Mouse (Mus musculus) testis, adult 2 months (tissue): ENCODE data around the gene 1810062G17Rik. TPM values are rescaled to one million over a fixed set of nuclear protein-coding genes. Genes with fewer than 3 reads are reported as not detected.
A peak's percentile ranks its signal among the peaks of the same experiment; 100 is the strongest.

Experiments
- H3K27ac ChIP-seq: fragments of 200-500 bp; 2 replicates; pipeline ENCODE4 v1.5.1; 2012; ENCODE audit warnings: low read depth, low read length; ENCODE audit not compliant: control insufficient read depth, insufficient read depth
- H3K27me3 ChIP-seq: fragments of 200-500 bp; 2 replicates; pipeline ENCODE4 v1.6.1; 2012; ENCODE audit warnings: mild to moderate bottlenecking, low read length, moderate library complexity; ENCODE audit not compliant: control insufficient read depth, insufficient read depth
- H3K36me3 ChIP-seq: fragments of 200-500 bp; 2 replicates; pipeline ENCODE4 v1.6.1; 2012; ENCODE audit warnings: mild to moderate bottlenecking, low read length; ENCODE audit not compliant: control insufficient read depth, insufficient read depth
- H3K4me1 ChIP-seq: fragments of 200-500 bp; 2 replicates; pipeline ENCODE4 v1.6.1; 2012; ENCODE audit warnings: low read length; ENCODE audit not compliant: control insufficient read depth, insufficient read depth
- H3K4me3 ChIP-seq: fragments of 200-500 bp; 2 replicates; pipeline ENCODE4 v1.5.1; 2012; ENCODE audit warnings: low read depth, mild to moderate bottlenecking, low read length, moderate library complexity, mixed read lengths; ENCODE audit not compliant: control insufficient read depth
- CTCF ChIP-seq: fragments of 200-500 bp; IDR thresholded peaks from 2 replicates; pipeline ENCODE4 v1.5.1; 2012; ENCODE audit warnings: low read depth, mild to moderate bottlenecking, inconsistent platforms, low read length, moderate library complexity; ENCODE audit not compliant: control insufficient read depth, insufficient read depth, insufficient replicate concordance
- POLR2A ChIP-seq: fragments of 200-500 bp; IDR thresholded peaks from 2 replicates; pipeline ENCODE4 v1.6.1; 2012; ENCODE audit warnings: low read depth, mild to moderate bottlenecking, inconsistent platforms, low read length, moderate library complexity; ENCODE audit not compliant: control insufficient read depth
- polyA plus RNA-seq: library from polyadenylated mRNA; depleted of rRNA; stranded (reverse); fragments of >200 nt; gene quantifications from 2 replicates; pipeline ENCODE4 v1.2.3, GENCODE M21; 2012

Gene 1810062G17Rik
- polyA plus RNA-seq, 1 experiment: 0.40 TPM

DNA sequence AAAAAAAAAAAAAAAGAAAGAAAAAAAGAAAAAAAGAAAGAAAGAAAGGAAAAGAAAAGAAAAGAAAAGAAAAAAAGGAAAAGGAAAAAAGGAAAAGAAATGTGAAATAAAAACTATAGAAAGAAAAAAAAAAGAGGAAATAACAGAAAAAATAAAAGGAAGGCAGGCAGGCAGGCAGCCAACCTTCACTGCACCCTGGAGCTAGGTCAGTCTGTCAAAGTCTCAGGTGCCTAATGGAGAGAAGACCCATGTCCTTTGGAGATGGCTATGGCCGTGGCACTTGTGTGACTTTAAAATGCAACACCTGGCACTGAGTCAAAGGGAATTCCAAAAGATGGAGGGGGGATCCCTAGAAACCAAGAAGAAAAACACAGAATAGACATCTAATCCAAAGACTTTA, 12.6 kb downstream of the 1810062G17Rik start:
- Histone ChIP-seq H3K4me1 (no peaks in the 10 kb centered on the region; the same call in 1 of the 2 replicates), H3K27ac (no peak overlapping the region), H3K4me3 (no peak overlapping the region), H3K36me3 (no peaks in the 10 kb centered on the region), H3K27me3 (no peaks in the 10 kb centered on the region)
- TF ChIP-seq POLR2A (no peak), CTCF (no peak)

DNA sequence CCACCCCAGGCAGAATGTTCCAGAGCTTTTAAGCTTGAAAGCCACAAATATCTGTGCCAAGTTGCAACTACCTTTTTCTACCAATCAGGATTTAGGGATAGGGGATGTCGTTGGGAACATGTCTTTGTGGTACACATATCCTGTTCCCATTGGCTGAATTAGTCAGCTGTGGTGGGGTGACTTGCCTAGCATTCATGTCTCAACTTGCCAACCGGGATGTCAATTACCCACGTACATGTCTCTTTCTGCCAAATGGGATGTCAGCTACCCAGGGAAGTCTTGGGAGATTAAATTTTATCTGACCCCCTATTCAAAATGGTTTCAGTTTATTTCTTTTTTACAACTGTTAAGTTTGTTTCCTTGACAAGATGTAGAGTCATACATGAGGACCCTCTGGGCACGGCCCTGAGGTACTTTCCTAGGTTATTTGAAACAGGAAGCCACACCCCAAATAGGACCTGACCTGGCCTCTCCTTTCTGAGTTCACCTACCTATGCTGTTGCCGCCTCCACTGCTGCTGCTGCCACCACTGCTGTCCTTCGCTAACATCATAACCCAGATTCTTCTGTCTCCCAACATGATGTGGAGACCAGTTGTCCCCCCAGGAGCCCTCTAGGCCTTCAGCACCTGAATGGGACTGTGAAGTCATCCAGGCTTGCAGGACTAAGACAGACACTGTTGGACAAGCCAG, 13.3 kb downstream of the 1810062G17Rik start:
- no peak for TF ChIP-seq CTCF
- TF ChIP-seq POLR2A: no peak
- H3K27ac ChIP-seq: no peak overlapping the region
- H3K4me1 ChIP-seq: no peaks in the 10 kb centered on the region; the same call in 1 of the 2 replicates
- H3K27me3 ChIP-seq: no peaks in the 10 kb centered on the region
- no peaks in the 10 kb centered on the region for H3K36me3 ChIP-seq
- H3K4me3 ChIP-seq: no peak overlapping the region

DNA sequence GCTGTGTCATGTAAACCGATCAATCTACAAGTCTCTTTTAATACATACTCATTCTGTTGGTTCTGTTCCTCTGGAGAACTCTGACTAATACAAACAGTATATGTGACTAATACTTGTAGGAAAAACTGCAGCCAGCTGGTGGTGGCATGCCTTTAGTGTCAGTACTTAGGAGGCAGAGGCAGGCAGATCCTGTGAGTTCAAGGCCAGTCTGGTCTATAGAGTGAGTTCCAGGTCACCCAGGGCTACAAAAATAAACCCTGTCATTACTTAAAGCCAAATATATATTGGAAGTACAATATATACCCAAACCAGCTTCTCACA, 13.8 kb downstream of the 1810062G17Rik start:
- Histone ChIP-seq H3K4me3 (no peak overlapping the region), H3K4me1 (no peaks in the 10 kb centered on the region; the same call in 1 of the 2 replicates), H3K36me3 (no peaks in the 10 kb centered on the region), H3K27me3 (no peaks in the 10 kb centered on the region), H3K27ac (no peak overlapping the region)
- TF ChIP-seq POLR2A (no peak), CTCF (no peak)

DNA sequence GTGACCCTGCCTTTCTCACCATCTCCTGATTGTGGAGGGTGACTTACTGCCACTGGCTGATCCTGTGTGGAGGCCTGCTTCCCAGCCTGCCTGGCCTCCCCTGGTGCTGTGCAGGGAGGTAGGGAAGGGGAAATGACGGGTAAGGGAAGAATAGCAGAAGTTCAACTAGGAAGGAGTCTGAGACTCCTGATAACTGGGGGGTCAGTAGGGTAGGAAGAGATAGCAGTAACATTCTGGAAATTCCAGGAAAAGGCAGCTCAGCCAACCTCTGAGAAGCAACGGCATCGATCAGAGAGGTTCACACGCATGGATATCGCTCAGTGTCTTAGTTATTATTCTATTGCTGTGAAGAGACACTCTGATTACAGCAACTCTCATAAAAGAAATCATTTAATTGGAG, 15.8 kb downstream of the 1810062G17Rik start:
- Histone ChIP-seq H3K4me1 (peaks cover 2% of the 10 kb centered on the region), H3K36me3 (no peaks in the 10 kb centered on the region), H3K4me3 (no peak overlapping the region), H3K27me3 (no peaks in the 10 kb centered on the region), H3K27ac (no peak overlapping the region)
- no peak for TF ChIP-seq POLR2A
- TF ChIP-seq CTCF: no peak

DNA sequence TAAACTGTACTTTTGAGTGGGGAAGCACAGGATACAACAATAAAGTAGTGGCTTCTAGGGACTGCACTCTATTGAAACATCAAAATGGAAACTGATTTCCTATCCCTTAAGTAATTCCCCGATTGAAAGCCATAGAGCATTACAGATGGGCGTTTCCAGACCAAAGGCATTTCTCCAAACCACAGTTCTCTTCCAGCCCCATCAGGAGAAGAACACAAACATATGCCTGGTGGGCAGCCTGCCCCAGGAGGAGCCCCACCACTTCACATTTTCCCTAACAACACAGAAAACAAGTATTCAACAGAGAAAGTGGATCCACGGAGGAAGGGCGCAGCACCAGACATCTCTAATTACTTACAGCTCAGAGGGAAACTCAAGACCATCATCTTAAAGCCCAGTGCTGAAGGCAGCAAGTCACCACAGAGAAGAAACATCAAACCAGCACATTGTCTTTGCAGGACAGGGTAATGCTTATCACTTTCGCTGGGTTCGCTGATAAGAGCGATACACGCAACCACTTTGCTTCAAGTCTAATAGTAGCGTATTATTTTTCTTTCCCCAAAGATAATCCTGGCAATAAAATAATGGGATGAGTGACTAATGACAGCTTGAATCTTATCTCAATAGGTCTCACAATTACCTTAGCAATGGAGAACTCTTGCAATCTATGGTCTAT, 17.1 kb downstream of the 1810062G17Rik start:
- no peak overlapping the region for H3K27ac ChIP-seq
- peak overlapping the region; percentile 49 for H3K4me3 ChIP-seq
- no peak for TF ChIP-seq CTCF
- no peak for TF ChIP-seq POLR2A
- no peaks in the 10 kb centered on the region for H3K27me3 ChIP-seq
- H3K36me3 ChIP-seq: no peaks in the 10 kb centered on the region
- peaks cover 4% of the 10 kb centered on the region for H3K4me1 ChIP-seq

DNA sequence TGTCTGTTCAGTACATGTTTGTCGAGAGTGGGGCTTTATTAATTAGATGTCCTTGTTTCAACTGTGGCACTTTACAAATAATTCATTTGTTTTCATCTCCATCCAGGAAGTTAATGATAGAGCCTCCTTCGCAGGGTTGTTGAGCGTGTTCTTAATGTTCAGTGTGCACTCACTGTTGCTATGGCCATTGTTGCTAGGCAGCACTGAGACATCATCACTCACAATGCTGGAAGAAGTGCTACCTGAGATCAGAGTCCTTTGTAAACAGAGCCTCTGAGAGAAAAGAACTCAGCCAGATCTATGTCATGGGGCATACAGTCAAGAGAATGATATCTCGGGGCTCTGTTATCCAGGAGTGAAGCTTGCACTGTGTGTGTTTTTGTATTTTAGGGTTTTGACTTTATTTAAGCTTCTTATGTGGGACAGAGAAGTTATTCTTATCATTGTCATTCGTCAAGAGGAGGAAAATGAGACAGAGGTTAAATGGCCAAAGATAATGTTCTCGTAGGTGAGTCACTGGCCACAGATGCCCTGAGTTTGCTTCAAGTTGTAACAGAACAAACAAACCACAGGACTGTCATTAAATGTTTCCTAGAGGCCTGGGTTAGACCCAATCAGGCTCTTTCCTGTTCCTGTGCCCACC, 18.0 kb downstream of the 1810062G17Rik start:
- Histone ChIP-seq H3K27me3 (no peaks in the 10 kb centered on the region), H3K4me3 (peak overlapping the region; percentile 42), H3K4me1 (peaks cover 4% of the 10 kb centered on the region), H3K36me3 (no peaks in the 10 kb centered on the region), H3K27ac (no peak overlapping the region)
- TF ChIP-seq CTCF: no peak
- TF ChIP-seq POLR2A: no peak

DNA sequence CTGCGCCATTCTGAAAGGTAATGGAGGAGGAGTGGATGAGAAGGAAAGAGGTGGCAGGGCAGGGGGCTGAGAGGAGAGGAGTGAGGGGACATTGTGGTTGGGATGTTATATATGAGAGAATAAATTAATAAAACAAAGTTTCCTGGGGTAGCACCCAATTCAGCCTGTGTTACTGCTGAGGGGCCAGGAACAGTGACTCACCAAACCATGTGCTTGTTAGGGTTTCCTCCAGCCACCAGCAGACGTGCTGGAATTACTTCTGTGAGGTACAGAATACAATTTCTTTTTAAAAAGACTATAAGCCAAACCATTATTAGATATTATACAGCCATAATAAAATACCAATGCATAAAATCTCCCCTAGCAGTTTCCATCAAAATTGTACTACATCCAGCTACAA, 18.9 kb downstream of the 1810062G17Rik start:
- no peak for TF ChIP-seq CTCF
- no peak for TF ChIP-seq POLR2A
- Histone ChIP-seq H3K36me3 (no peaks in the 10 kb centered on the region), H3K4me3 (peak overlapping the region; percentile 7; the same call in 1 of the 2 replicates), H3K4me1 (peaks cover 4% of the 10 kb centered on the region), H3K27ac (no peak overlapping the region), H3K27me3 (no peaks in the 10 kb centered on the region)
